Mouse (Mus musculus) E14TG2a.4 (cell line): ENCODE results near the gene Cyp17a1.

Experiments
- H3K27me3 ChIP-seq: 2 replicates; pipeline ENCODE4 v1.6.1; 2014; ENCODE audit warnings: low read length, control low read depth; ENCODE audit not compliant: insufficient read depth
- H3K36me3 ChIP-seq: 2 replicates; pipeline ENCODE4 v1.6.1; 2014; ENCODE audit warnings: low read length, control low read depth; ENCODE audit not compliant: insufficient read depth
- H3K4me1 ChIP-seq: replicated peaks from 2 replicates; pipeline ENCODE4 v1.6.1; 2014; ENCODE audit warnings: low read depth, low read length, control low read depth
- H3K4me3 ChIP-seq: replicated peaks from 2 replicates; pipeline ENCODE4 v1.5.1; 2014; ENCODE audit warnings: mild to moderate bottlenecking, low read length
- H3K9me3 ChIP-seq: 2 replicates; pipeline ENCODE4 v1.6.1; 2014; ENCODE audit warnings: low read length, control low read depth
- CTCF ChIP-seq: conservative IDR thresholded peaks from 2 replicates; pipeline ENCODE4 v1.5.1; 2014; ENCODE audit warnings: low read length
- NANOG ChIP-seq: IDR thresholded peaks from 2 replicates; pipeline ENCODE4 v1.6.1; 2014; ENCODE audit warnings: borderline replicate concordance, low read length, mixed read lengths
- POU5F1 ChIP-seq: IDR thresholded peaks from 2 replicates; pipeline ENCODE4 v1.6.1; 2014; ENCODE audit warnings: low read length, borderline replicate concordance

Cyp17a1 gene

GRCm38 (mm10) chr19:46705779-46706495, 33.0 kb upstream of the Cyp17a1 start:
- H3K36me3 ChIP-seq = peaks cover 11% of the 10 kb centered on the region; the same call in 1 of the 2 replicates
- no peaks in the 10 kb centered on the region for H3K9me3 ChIP-seq
- peaks cover 29% of the 10 kb centered on the region for H3K4me1 ChIP-seq
- H3K27me3 ChIP-seq = peaks cover 9% of the 10 kb centered on the region
- no peak for TF ChIP-seq POU5F1
- no peak for TF ChIP-seq CTCF
- TF ChIP-seq NANOG = no peak
- no peak overlapping the region for H3K4me3 ChIP-seq

- H3K9me3 ChIP-seq = no peaks in the 10 kb centered on the region
- H3K36me3 ChIP-seq = no peaks in the 10 kb centered on the region
- H3K4me1 ChIP-seq = peaks cover 49% of the 10 kb centered on the region
- no peak for TF ChIP-seq NANOG
- TF ChIP-seq CTCF = no peak
- no peak for TF ChIP-seq POU5F1
- peaks cover 13% of the 10 kb centered on the region for H3K27me3 ChIP-seq
- H3K4me3 ChIP-seq = peak overlapping the region; percentile 29; the same call in 1 of the 2 replicates
Measured at GRCm38 (mm10) chr19:46701156-46701555, 28.2 kb upstream of the Cyp17a1 start.

GRCm38 (mm10) chr19:46699011-46699481, 26.1 kb upstream of the Cyp17a1 start:
- Histone ChIP-seq H3K4me1 (peaks cover 46% of the 10 kb centered on the region), H3K9me3 (no peaks in the 10 kb centered on the region), H3K36me3 (no peaks in the 10 kb centered on the region), H3K4me3 (no peak overlapping the region), H3K27me3 (peaks cover 12% of the 10 kb centered on the region)
- TF ChIP-seq CTCF (no peak), POU5F1 (no peak), NANOG (no peak)

- no peak for TF ChIP-seq POU5F1
- TF ChIP-seq NANOG = no peak
- TF ChIP-seq CTCF = no peak
- no peaks in the 10 kb centered on the region for H3K36me3 ChIP-seq
- peaks cover 4% of the 10 kb centered on the region; the same call in 1 of the 2 replicates for H3K27me3 ChIP-seq
- H3K4me3 ChIP-seq = peak overlapping the region; percentile 32
- H3K4me1 ChIP-seq = peaks cover 55% of the 10 kb centered on the region
- no peaks in the 10 kb centered on the region for H3K9me3 ChIP-seq
Measured at GRCm38 (mm10) chr19:46697840-46698517, 25.0 kb upstream of the Cyp17a1 start.

GRCm38 (mm10) chr19:46696943-46697342, 24.0 kb upstream of the Cyp17a1 start:
- peaks cover 64% of the 10 kb centered on the region for H3K4me1 ChIP-seq
- no peak for TF ChIP-seq POU5F1
- TF ChIP-seq NANOG = no peak
- no peak for TF ChIP-seq CTCF
- peaks cover 4% of the 10 kb centered on the region; the same call in 1 of the 2 replicates for H3K27me3 ChIP-seq
- no peaks in the 10 kb centered on the region for H3K9me3 ChIP-seq
- H3K36me3 ChIP-seq = no peaks in the 10 kb centered on the region
- H3K4me3 ChIP-seq = no peak overlapping the region

- H3K9me3 ChIP-seq = no peaks in the 10 kb centered on the region
Measured at GRCm38 (mm10) chr19:46696482-46696881, 23.5 kb upstream of the Cyp17a1 start.

GRCm38 (mm10) chr19:46693146-46693545, 20.2 kb upstream of the Cyp17a1 start:
- no peaks in the 10 kb centered on the region for H3K9me3 ChIP-seq
- no peak overlapping the region for H3K4me3 ChIP-seq
- TF ChIP-seq NANOG = no peak
- no peak for TF ChIP-seq CTCF
- no peak for TF ChIP-seq POU5F1
- H3K4me1 ChIP-seq = peaks cover 48% of the 10 kb centered on the region
- no peaks in the 10 kb centered on the region for H3K27me3 ChIP-seq
- H3K36me3 ChIP-seq = no peaks in the 10 kb centered on the region

More at GRCm38 (mm10) chr19:46696482-46696881, 23.5 kb upstream of the Cyp17a1 start:
- H3K4me1 ChIP-seq = peaks cover 64% of the 10 kb centered on the region
- H3K27me3 ChIP-seq = peaks cover 4% of the 10 kb centered on the region; the same call in 1 of the 2 replicates
- H3K36me3 ChIP-seq = no peaks in the 10 kb centered on the region
- TF ChIP-seq NANOG (no peak), POU5F1 (no peak), CTCF (no peak)
- no peak overlapping the region for H3K4me3 ChIP-seq

- Histone ChIP-seq H3K27me3 (no peaks in the 10 kb centered on the region), H3K36me3 (no peaks in the 10 kb centered on the region), H3K9me3 (no peaks in the 10 kb centered on the region), H3K4me3 (no peak overlapping the region), H3K4me1 (peaks cover 32% of the 10 kb centered on the region)
- TF ChIP-seq NANOG = no peak
- no peak for TF ChIP-seq CTCF
- no peak for TF ChIP-seq POU5F1
Measured at GRCm38 (mm10) chr19:46691078-46691477, 18.1 kb upstream of the Cyp17a1 start.
